Mouse (Mus musculus) liver, embryonic 11.5 days (tissue): ENCODE measurements around the gene Ddc. TPM values are rescaled to one million over a fixed set of nuclear protein-coding genes. Genes with fewer than 3 reads are reported as not detected.

ENCODE experiments used
- ATAC-seq: fragments of 200-750 bp; cut with Nextera tagmentation; replicated peaks from 2 replicates; pipeline ENCODE4 v1.8.0; 2017; ENCODE audit warnings: moderate number of reproducible peaks, mild to moderate bottlenecking, moderate TSS enrichment, moderate library complexity; ENCODE audit not compliant: low FRiP score
- DNase-seq: peaks from one replicate; pipeline ENCODE4 v3.0.0-alpha.2; 2017; ENCODE audit warnings: low spot score
- H3K27ac ChIP-seq: fragments of 300-500 bp; sonication (generic); 2 replicates; pipeline ENCODE4 v1.5.1; 2014; ENCODE audit warnings: mild to moderate bottlenecking, low read depth, low read length, control low read depth
- H3K27me3 ChIP-seq: fragments of 300-500 bp; sonication (generic); replicated peaks from 2 replicates; pipeline ENCODE4 v1.6.1; 2014; ENCODE audit warnings: low read length, mixed read lengths; ENCODE audit not compliant: control insufficient read depth, insufficient read depth
- H3K36me3 ChIP-seq: fragments of 300-500 bp; sonication (generic); 2 replicates; pipeline ENCODE4 v1.6.1; 2014; ENCODE audit warnings: mild to moderate bottlenecking, low read length, moderate library complexity, mixed read lengths; ENCODE audit not compliant: control insufficient read depth, insufficient read depth
- H3K4me1 ChIP-seq: fragments of 300-500 bp; sonication (generic); replicated peaks from 2 replicates; pipeline ENCODE4 v1.6.1; 2014; ENCODE audit warnings: low read length, mixed read lengths; ENCODE audit not compliant: control insufficient read depth, insufficient read depth
- H3K4me2 ChIP-seq: fragments of 300-500 bp; sonication (generic); 2 replicates; pipeline ENCODE4 v1.6.1; 2014; ENCODE audit warnings: mild to moderate bottlenecking, control low read depth, moderate library complexity
- H3K4me3 ChIP-seq: fragments of 300-500 bp; sonication (generic); 2 replicates; pipeline ENCODE4 v1.5.1; 2014; ENCODE audit warnings: low read depth, low read length, control low read depth
- H3K9ac ChIP-seq: fragments of 300-500 bp; sonication (generic); 2 replicates; pipeline ENCODE4 v1.6.1; 2014; ENCODE audit warnings: low read depth, low read length, control low read depth
- H3K9me3 ChIP-seq: fragments of 300-500 bp; sonication (generic); 2 replicates; pipeline ENCODE4 v1.6.1; 2016; ENCODE audit warnings: low read length, inconsistent platforms, mixed read lengths; ENCODE audit not compliant: control insufficient read depth
- WGBS: fragments of 180-500 bp; shearing (Covaris S2); extraction: QIAGEN DNeasy Blood & Tissue Kit; methylation state at CpG from one replicate; pipeline ENCODE4 v1.1.7; 2014; 5-methylcytosine and 5-hydroxymethylcytosine counted together
- polyA plus RNA-seq: library from polyadenylated mRNA; unstranded; fragments of >200 nt; fragmentation: Nextera tagmentation; extraction: Ambion mirVana; gene quantifications from 2 replicates; pipeline ENCODE4 v1.2.1, GENCODE M21; 2014

Gene Ddc
- polyA plus RNA-seq, 1 experiment from 2014 or later, result 17.2 TPM

DNA sequence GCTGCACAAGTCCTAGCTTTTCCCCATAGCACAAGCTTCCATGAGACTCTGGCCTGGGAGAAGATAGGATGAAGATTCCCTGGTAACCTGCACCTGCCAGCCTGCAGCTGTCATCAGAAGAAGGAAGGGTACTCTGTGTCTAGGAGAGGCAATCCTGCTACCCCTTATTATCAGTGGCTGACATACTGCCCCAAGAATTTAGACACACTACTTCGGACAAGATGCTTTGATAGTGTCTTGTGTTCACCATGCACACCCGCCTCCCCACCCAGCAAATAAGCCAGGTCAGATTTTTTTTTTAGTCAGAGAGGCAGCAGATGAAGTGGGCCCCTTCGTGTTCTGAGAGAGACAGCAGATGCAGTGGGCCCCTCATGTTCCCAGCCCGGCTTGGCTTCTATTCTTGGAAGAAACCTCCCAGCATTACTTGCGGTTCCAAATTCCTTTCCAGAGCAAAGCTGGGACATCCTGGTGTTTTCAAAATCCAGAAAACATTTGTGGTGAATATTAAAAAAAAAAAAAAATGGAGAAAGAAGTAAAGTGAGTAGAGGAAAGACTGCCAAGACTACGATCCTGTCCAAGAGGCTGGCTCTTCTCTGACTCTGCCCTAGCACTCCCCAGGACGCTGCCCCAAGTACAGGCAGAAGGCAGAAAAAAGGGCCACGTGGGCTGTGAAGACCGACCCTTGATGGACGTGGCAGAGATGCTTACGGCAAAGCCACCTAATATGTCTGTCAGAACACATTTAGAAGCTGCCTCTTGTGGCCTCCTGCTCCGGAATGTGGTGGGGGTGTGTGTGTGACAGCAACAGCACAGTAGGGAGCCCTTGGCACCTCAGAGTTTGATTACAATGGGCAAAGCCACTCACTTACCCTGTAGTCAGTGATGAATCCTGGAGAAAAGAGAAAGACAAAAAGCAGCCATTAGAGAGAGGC lies 73.7 kb downstream of the Ddc start:
- H3K27ac ChIP-seq, result no peak overlapping the region; the same call in 1 of the 2 replicates
- H3K27me3 ChIP-seq, result peaks cover 2% of the 10 kb centered on the region; the same call in 1 of the 2 replicates
- no peaks in the 10 kb centered on the region for H3K36me3 ChIP-seq
- ATAC-seq (peak; percentile 49), DNase-seq (no peak)
- H3K9ac ChIP-seq, result no peak overlapping the region
- H3K4me3 ChIP-seq, result no peak overlapping the region
- 0 out of 2 replicates have a peak overlapping the region, but pooled peaks have one; percentile 7 for H3K4me2 ChIP-seq
- peaks cover 56% of the 10 kb centered on the region for H3K4me1 ChIP-seq
- 37% methylated on average over 12 of the region's 12 CpGs for WGBS
- H3K9me3 ChIP-seq, result no peaks in the 10 kb centered on the region

DNA sequence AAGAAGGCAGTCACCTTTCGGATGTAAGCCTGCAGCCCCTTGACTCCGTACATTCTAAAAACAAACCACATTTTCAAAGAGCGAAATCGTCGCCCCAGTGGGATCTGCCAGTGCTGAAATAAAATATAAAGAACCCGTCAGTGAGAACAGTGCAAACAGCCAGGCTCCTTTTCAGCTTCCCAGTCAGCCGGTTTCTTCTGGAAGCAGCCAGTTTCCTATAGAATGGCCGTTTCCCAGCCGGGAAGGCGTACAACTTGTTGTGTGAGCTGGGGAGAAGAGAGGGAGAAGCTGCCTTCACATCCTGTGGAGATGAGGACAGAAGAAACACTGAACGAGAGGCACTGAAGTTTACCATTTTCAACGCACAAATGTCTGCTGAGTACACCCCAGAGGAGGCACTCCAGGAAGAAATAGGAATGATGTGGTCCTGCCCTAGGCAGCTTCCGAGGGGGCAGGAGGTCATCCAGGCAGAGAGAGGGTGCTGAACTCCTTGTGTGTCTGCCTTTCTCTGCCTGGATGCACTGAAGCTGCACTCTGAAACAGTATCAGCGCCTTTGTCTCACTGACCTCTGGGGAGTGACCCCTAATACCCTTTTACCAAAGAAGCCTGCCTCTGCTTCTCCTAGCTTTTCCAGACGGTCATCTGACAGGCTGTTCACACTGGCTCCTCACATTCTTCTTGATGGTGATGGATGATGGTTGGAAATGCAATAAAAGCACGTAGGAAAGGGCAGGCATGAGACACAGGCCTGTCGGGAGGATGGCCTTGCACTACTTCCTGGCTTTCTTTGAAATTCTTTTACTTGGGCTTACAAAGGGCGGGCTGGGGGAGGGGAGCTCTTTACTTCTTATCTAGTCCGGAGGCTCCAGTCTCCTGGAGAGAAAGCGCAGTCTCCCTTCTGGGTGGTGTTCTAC lies 75.5 kb downstream of the Ddc start:
- H3K4me3 ChIP-seq, result no peak overlapping the region
- 20% methylated on average over 20 of the region's 20 CpGs for WGBS

DNA sequence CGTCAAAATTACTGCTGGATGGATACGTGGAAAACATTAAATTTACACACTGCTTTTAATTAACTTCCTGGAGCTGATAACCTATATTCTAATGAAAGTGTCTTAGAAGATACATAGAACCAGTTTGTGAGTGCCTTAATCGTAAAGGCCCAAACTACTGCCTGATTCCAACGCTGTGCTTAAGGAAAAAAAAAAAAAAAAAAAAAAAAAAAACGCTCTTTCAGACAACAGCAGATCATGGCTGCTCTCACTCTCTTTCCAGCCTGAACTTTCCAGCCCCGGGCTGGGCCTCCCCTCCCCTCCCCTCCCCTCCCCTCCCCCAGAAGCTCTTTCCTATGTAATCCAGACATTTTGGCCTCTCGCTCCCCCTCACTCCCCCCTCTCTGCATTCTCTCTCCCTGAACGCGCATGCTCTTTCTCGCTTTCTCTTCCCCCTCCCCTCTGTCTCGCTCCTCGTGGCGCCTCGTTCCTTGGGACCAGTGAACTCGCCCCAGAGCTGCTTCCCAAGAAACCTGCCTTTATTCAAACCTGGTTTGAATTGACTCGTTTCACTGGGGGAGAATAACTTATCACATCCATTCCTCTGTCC lies 76.5 kb downstream of the Ddc start:
- Histone ChIP-seq H3K4me1 (peaks cover 47% of the 10 kb centered on the region), H3K27me3 (no peaks in the 10 kb centered on the region), H3K4me2 (peak overlapping the region; percentile 51), H3K9ac (peak overlapping the region; percentile 61), H3K27ac (peak overlapping the region; percentile 90), H3K4me3 (no peak overlapping the region), H3K9me3 (no peaks in the 10 kb centered on the region), H3K36me3 (no peaks in the 10 kb centered on the region)
- DNase-seq (peak; percentile 74), ATAC-seq (peak; percentile 44)
- WGBS, result 13% methylated on average over 16 of the region's 16 CpGs

More for the DNA sequence above, 75.5 kb downstream of the Ddc start:
- H3K27ac ChIP-seq, result peak overlapping the region; percentile 90
- no peaks in the 10 kb centered on the region for H3K9me3 ChIP-seq
- ATAC-seq (peak; percentile 73), DNase-seq (peak; percentile 58)
- H3K27me3 ChIP-seq, result no peaks in the 10 kb centered on the region
- no peaks in the 10 kb centered on the region for H3K36me3 ChIP-seq
- peak overlapping the region; percentile 51 for H3K4me2 ChIP-seq
- peaks cover 48% of the 10 kb centered on the region for H3K4me1 ChIP-seq
- peak overlapping the region; percentile 61 for H3K9ac ChIP-seq

DNA sequence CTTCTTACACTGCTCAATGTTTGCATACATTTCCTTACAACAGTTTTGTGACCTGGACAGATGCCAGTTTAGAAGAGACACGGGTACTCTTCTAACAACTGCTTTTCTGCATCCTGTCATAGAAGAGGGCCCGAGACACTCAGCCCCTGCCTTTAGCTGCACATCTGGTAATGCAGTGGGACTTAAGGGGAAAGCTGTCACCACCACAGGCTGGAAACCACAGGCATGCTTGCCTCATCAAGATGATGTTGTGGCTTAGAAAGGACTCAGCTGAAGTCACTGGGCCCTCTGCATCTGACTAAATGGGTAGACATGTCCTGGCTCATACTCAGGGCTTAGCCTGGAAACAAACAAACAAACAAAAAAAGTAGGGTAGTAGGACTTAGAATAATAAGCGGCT lies 77.2 kb downstream of the Ddc start:
- 36% methylated on average over 3 of the region's 3 CpGs for WGBS
- Histone ChIP-seq H3K36me3 (no peaks in the 10 kb centered on the region), H3K9ac (no peak overlapping the region), H3K9me3 (no peaks in the 10 kb centered on the region), H3K4me1 (peaks cover 50% of the 10 kb centered on the region), H3K27me3 (no peaks in the 10 kb centered on the region), H3K4me3 (no peak overlapping the region), H3K4me2 (no peak overlapping the region), H3K27ac (peak overlapping the region; percentile 90)
- peak; percentile 1; the same call in 1 of the 2 replicates for ATAC-seq
- no peak for DNase-seq

DNA sequence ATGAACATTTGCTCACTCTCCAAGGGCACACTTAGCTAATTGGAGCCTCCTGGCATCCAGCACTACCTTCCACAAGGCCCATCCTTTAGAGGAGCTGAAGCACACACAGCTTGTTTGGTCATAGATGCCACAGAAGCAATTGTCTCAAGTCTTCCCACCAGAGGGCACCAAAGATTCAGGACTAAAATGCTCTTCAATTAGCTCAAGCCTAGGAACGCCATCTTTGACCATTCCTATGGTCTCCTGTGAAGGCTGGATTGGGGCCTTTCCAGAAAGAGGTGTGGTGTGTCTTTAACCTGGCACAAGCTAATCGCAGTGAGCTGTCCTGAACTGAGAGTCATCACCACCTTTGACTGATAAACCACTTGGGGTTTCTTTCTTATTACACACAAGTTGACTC lies 77.7 kb downstream of the Ddc start:
- DNase-seq (peak; percentile 63), ATAC-seq (peak; percentile 21; the same call in 1 of the 2 replicates)
- peak overlapping the region; percentile 90; the same call in 1 of the 2 replicates for H3K27ac ChIP-seq
- H3K9me3 ChIP-seq, result no peaks in the 10 kb centered on the region
- H3K9ac ChIP-seq, result no peak overlapping the region
- H3K36me3 ChIP-seq, result no peaks in the 10 kb centered on the region
- no peak overlapping the region for H3K4me2 ChIP-seq
- H3K4me1 ChIP-seq, result peaks cover 55% of the 10 kb centered on the region
- WGBS, result 2% methylated on average over 2 of the region's 2 CpGs
- no peak overlapping the region for H3K4me3 ChIP-seq
- H3K27me3 ChIP-seq, result no peaks in the 10 kb centered on the region

DNA sequence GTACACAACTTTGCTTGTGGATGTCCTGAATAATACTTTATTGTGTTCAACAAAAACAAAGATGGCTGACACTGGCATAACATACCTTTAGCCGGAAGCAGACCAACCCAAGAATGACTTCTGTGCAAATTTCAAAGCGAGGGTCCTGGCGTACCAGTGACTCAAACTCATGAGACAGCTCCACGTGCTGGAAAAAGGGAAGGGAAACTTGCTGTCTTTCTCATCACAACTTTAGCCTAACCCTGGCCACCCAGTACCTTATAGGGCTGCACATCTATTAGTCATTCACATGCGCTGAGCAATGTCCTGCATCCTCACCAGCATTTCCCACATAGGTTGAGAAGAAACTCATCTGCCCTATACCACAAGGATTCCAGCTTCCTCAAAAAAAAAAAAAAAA lies 78.7 kb downstream of the Ddc start:
- Histone ChIP-seq H3K9ac (no peak overlapping the region), H3K4me2 (no peak overlapping the region), H3K27ac (no peak overlapping the region), H3K4me1 (peaks cover 56% of the 10 kb centered on the region), H3K4me3 (no peak overlapping the region), H3K36me3 (no peaks in the 10 kb centered on the region), H3K9me3 (no peaks in the 10 kb centered on the region), H3K27me3 (no peaks in the 10 kb centered on the region)
- 89% methylated on average over 5 of the region's 5 CpGs for WGBS
- DNase-seq (no peak), ATAC-seq (no peak)

DNA sequence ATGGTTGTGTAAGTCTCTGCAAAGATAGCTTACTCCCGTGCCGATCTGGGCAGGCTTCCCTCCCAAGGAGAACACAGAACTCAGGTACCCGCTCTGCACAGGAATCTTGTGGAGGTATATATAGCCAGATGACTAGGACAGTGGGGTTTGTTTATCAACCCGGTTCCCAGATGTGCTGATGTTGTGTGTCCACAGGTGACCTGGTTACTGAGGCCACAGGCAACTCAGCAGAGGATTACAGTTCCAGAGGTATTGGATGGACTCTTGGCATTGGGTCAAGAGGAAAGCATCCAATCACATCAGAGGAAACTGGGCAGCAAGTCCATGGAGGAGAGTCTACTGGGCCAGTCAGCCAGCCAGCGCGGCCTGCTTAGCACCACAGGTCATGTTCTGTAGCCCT lies 79.1 kb downstream of the Ddc start:
- Histone ChIP-seq H3K4me2 (no peak overlapping the region), H3K4me3 (no peak overlapping the region), H3K27ac (no peak overlapping the region), H3K9me3 (no peaks in the 10 kb centered on the region), H3K9ac (no peak overlapping the region), H3K4me1 (peaks cover 52% of the 10 kb centered on the region), H3K27me3 (no peaks in the 10 kb centered on the region), H3K36me3 (no peaks in the 10 kb centered on the region)
- DNase-seq (no peak), ATAC-seq (no peak)
- 83% methylated on average over 6 of the region's 6 CpGs for WGBS

DNA sequence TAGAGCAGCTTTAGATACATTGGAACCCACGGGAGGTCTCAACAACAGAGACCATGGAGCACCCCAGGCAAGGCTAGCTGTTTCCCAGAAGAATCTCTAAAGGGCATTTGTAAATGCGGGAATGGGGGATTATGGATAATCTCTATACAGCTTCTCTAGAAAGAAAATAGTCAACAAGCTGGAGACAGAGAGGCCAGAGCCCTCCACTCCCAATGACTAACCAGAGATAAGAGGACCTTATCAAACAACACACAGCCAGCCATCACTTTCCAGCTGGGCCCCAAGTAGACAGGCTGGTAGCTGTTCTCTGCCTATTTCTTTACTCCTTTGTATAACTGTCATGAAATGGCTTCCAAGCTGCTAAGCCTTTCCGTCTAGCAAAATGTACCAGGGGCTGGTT lies 82.2 kb downstream of the Ddc start:
- Histone ChIP-seq H3K36me3 (no peaks in the 10 kb centered on the region), H3K27me3 (no peaks in the 10 kb centered on the region), H3K4me3 (no peak overlapping the region), H3K9ac (0 out of 2 replicates have a peak overlapping the region, but pooled peaks have one; percentile 39), H3K27ac (peak overlapping the region; percentile 73), H3K4me2 (peak overlapping the region; percentile 52), H3K4me1 (peaks cover 29% of the 10 kb centered on the region), H3K9me3 (no peaks in the 10 kb centered on the region)
- DNase-seq (no peak), ATAC-seq (peak; percentile 88)
- 23% methylated on average over 3 of the region's 3 CpGs for WGBS
